Mouse (Mus musculus): ENCODE measurements around the gene Ttll10. TPM values are rescaled to one million over a fixed set of nuclear protein-coding genes. Genes with fewer than 3 reads are reported as not detected.

Ttll10 gene
- 0.38 and 0.78 TPM in 2 replicates for polyA plus RNA-seq (2014; fragmentation: Nextera tagmentation; extraction: Ambion mirVana)

DNA sequence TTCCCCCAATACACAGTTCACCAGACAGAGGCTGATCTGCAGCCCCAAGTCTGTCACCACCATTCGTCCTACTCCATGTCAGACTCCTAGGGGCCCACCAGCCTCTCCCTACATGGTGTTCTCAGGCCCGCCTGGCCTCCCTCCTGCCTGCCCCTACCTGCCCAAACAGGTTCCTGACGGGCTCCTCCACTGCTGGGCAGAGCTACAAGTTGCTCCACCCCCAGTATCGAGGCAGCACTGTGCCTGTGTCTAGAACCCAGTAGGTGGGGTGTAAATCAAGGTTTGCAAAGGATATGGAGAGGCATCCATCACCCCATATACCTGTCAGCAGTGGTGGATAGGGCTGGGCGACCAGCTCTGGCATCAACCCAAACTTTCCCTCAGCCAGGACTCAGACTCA is at the start of gene Ttll10:
Ttll10 (minus strand) TSS at position 154 of the 400 bp plus-strand sequence.
- Histone ChIP-seq H3K4me2 (ENCODE audit: low read depth, low read length) (peak within 1 kb of the TSS; percentile 24), H3K4me1 (ENCODE audit: control insufficient read depth, insufficient read depth, low read length) (no peaks in the 10 kb centered on the region), H3K27ac (replicated peaks; ENCODE audit: low read depth, low read length) (no peak within 1 kb of the TSS), H3K9me3 (replicated peaks; ENCODE audit: control insufficient read depth, low read length) (no peaks in the 10 kb centered on the region), H3K4me3 (ENCODE audit: low read depth, low read length) (peak within 1 kb of the TSS; percentile 21), H3K36me3 (replicated peaks; ENCODE audit: control insufficient read depth, insufficient read depth, low read depth, low read length) (no peaks in the 10 kb centered on the region), H3K27me3 (ENCODE audit: control insufficient read depth, insufficient read depth, low read length) (no peaks in the 10 kb centered on the region), H3K9ac (replicated peaks; ENCODE audit: low read length) (no peak within 1 kb of the TSS)
- DNase-seq (ENCODE audit: low spot score) = peak; percentile 19
- peak; percentile 51; the same call in 1 of the 2 replicates for ATAC-seq (replicated peaks; ENCODE audit: insufficient number of reproducible peaks, low FRiP score, low TSS enrichment, low read depth)
- WGBS = 50% methylated on average over 5 of the region's 5 CpGs

GRCm38 (mm10) chr4:156103342-156103741 is 44.1 kb upstream of the Ttll10 start:
- no peak for DNase-seq (ENCODE audit: low spot score)
- Histone ChIP-seq H3K27me3 (ENCODE audit: control insufficient read depth, insufficient read depth, low read length) (no peaks in the 10 kb centered on the region), H3K36me3 (replicated peaks; ENCODE audit: control insufficient read depth, insufficient read depth, low read depth, low read length) (no peaks in the 10 kb centered on the region), H3K27ac (replicated peaks; ENCODE audit: low read depth, low read length) (no peak overlapping the region), H3K4me3 (ENCODE audit: low read depth, low read length) (no peak overlapping the region), H3K9me3 (replicated peaks; ENCODE audit: control insufficient read depth, low read length) (no peaks in the 10 kb centered on the region), H3K4me2 (ENCODE audit: low read depth, low read length) (no peak overlapping the region), H3K9ac (replicated peaks; ENCODE audit: low read length) (no peak overlapping the region), H3K4me1 (ENCODE audit: control insufficient read depth, insufficient read depth, low read length) (no peaks in the 10 kb centered on the region)
- no peak for ATAC-seq (replicated peaks; ENCODE audit: insufficient number of reproducible peaks, low FRiP score, low TSS enrichment, low read depth)
- 81% methylated on average over 4 of the region's 4 CpGs for WGBS

DNA sequence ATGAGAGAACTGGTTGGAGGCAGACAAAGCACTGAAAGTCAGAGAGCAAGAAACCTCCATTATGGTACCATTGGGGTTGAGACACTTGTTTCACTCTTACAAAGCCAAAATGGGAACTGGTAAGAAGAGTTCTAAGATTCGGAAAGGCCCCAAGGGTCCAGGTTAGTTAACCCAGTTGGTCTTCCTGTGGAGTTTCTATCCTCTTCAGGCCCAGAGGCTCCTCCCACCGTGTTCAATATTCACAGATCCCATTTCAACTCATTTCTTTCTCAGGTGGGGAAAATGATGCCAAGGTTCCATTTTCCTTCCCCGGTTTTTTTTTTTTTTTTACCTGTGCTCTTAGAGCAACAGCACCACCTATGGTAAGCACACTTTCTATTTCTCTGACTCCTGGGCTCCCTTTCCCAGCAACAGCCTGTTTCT is 42.3 kb upstream of the Ttll10 start:
- no peaks in the 10 kb centered on the region for H3K27me3 ChIP-seq (ENCODE audit: control insufficient read depth, insufficient read depth, low read length)
- no peak overlapping the region for H3K4me3 ChIP-seq (ENCODE audit: low read depth, low read length)
- ATAC-seq (replicated peaks; ENCODE audit: insufficient number of reproducible peaks, low FRiP score, low TSS enrichment, low read depth) (no peak), DNase-seq (ENCODE audit: low spot score) (peak; percentile 2)
- no peak overlapping the region for H3K4me2 ChIP-seq (ENCODE audit: low read depth, low read length)
- H3K27ac ChIP-seq (replicated peaks; ENCODE audit: low read depth, low read length) = no peak overlapping the region
- H3K9ac ChIP-seq (replicated peaks; ENCODE audit: low read length) = no peak overlapping the region
- H3K4me1 ChIP-seq (ENCODE audit: control insufficient read depth, insufficient read depth, low read length) = no peaks in the 10 kb centered on the region
- H3K9me3 ChIP-seq (replicated peaks; ENCODE audit: control insufficient read depth, low read length) = no peaks in the 10 kb centered on the region
- 36% methylated on average over 3 of the region's 3 CpGs for WGBS
- no peaks in the 10 kb centered on the region for H3K36me3 ChIP-seq (replicated peaks; ENCODE audit: control insufficient read depth, insufficient read depth, low read depth, low read length)

DNA sequence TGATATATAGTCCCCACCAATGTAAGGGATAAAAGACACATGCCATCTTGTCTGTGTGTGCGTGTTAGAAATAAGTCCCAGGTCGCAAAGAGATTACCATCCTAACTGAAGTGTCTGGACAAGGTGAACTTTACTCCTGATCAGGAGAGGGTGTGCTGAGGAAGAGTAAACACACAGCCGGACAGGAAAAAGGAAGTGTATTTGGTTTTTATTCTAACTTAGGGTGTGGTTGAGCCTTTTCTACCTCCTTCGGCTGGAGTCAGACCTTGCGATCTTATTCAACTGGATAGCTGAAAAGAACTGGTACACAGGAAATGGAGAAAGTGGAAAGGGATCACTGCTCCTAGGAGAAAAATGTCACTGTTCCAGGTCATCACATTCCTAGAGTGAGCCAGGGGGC is 41.3 kb upstream of the Ttll10 start:
- H3K4me1 ChIP-seq (ENCODE audit: control insufficient read depth, insufficient read depth, low read length) = no peaks in the 10 kb centered on the region
- H3K27me3 ChIP-seq (ENCODE audit: control insufficient read depth, insufficient read depth, low read length) = no peaks in the 10 kb centered on the region
- H3K36me3 ChIP-seq (replicated peaks; ENCODE audit: control insufficient read depth, insufficient read depth, low read depth, low read length) = no peaks in the 10 kb centered on the region
- DNase-seq (ENCODE audit: low spot score) (no peak), ATAC-seq (replicated peaks; ENCODE audit: insufficient number of reproducible peaks, low FRiP score, low TSS enrichment, low read depth) (no peak)
- H3K9me3 ChIP-seq (replicated peaks; ENCODE audit: control insufficient read depth, low read length) = no peaks in the 10 kb centered on the region
- no peak overlapping the region for H3K27ac ChIP-seq (replicated peaks; ENCODE audit: low read depth, low read length)
- H3K9ac ChIP-seq (replicated peaks; ENCODE audit: low read length) = no peak overlapping the region
- H3K4me3 ChIP-seq (ENCODE audit: low read depth, low read length) = no peak overlapping the region
- WGBS = 87% methylated on average over 5 of the region's 5 CpGs
- H3K4me2 ChIP-seq (ENCODE audit: low read depth, low read length) = no peak overlapping the region

GRCm38 (mm10) chr4:156099427-156099826 is 40.2 kb upstream of the Ttll10 start:
- no peak overlapping the region for H3K27ac ChIP-seq (replicated peaks; ENCODE audit: low read depth, low read length)
- H3K4me2 ChIP-seq (ENCODE audit: low read depth, low read length) = no peak overlapping the region
- no peaks in the 10 kb centered on the region for H3K9me3 ChIP-seq (replicated peaks; ENCODE audit: control insufficient read depth, low read length)
- H3K27me3 ChIP-seq (ENCODE audit: control insufficient read depth, insufficient read depth, low read length) = no peaks in the 10 kb centered on the region
- no peak overlapping the region for H3K4me3 ChIP-seq (ENCODE audit: low read depth, low read length)
- DNase-seq (ENCODE audit: low spot score) (no peak), ATAC-seq (replicated peaks; ENCODE audit: insufficient number of reproducible peaks, low FRiP score, low TSS enrichment, low read depth) (no peak)
- H3K9ac ChIP-seq (replicated peaks; ENCODE audit: low read length) = no peak overlapping the region
- 74% methylated on average over 6 of the region's 6 CpGs for WGBS
- H3K36me3 ChIP-seq (replicated peaks; ENCODE audit: control insufficient read depth, insufficient read depth, low read depth, low read length) = no peaks in the 10 kb centered on the region
- no peaks in the 10 kb centered on the region for H3K4me1 ChIP-seq (ENCODE audit: control insufficient read depth, insufficient read depth, low read length)

GRCm38 (mm10) chr4:156097770-156098366 is 38.7 kb upstream of the Ttll10 start:
- no peaks in the 10 kb centered on the region for H3K4me1 ChIP-seq (ENCODE audit: control insufficient read depth, insufficient read depth, low read length)
- no peak overlapping the region for H3K9ac ChIP-seq (replicated peaks; ENCODE audit: low read length)
- no peaks in the 10 kb centered on the region for H3K27me3 ChIP-seq (ENCODE audit: control insufficient read depth, insufficient read depth, low read length)
- DNase-seq (ENCODE audit: low spot score) (peak; percentile 2), ATAC-seq (replicated peaks; ENCODE audit: insufficient number of reproducible peaks, low FRiP score, low TSS enrichment, low read depth) (peak; percentile 59)
- no peaks in the 10 kb centered on the region for H3K36me3 ChIP-seq (replicated peaks; ENCODE audit: control insufficient read depth, insufficient read depth, low read depth, low read length)
- H3K9me3 ChIP-seq (replicated peaks; ENCODE audit: control insufficient read depth, low read length) = no peaks in the 10 kb centered on the region
- H3K4me3 ChIP-seq (ENCODE audit: low read depth, low read length) = no peak overlapping the region
- WGBS = 51% methylated on average over 9 of the region's 9 CpGs
- no peak overlapping the region for H3K4me2 ChIP-seq (ENCODE audit: low read depth, low read length)
- H3K27ac ChIP-seq (replicated peaks; ENCODE audit: low read depth, low read length) = no peak overlapping the region

GRCm38 (mm10) chr4:156096191-156096590 is 37.0 kb upstream of the Ttll10 start:
- H3K4me2 ChIP-seq (ENCODE audit: low read depth, low read length) = no peak overlapping the region
- no peaks in the 10 kb centered on the region for H3K36me3 ChIP-seq (replicated peaks; ENCODE audit: control insufficient read depth, insufficient read depth, low read depth, low read length)
- H3K9ac ChIP-seq (replicated peaks; ENCODE audit: low read length) = no peak overlapping the region
- H3K4me1 ChIP-seq (ENCODE audit: control insufficient read depth, insufficient read depth, low read length) = no peaks in the 10 kb centered on the region
- H3K9me3 ChIP-seq (replicated peaks; ENCODE audit: control insufficient read depth, low read length) = no peaks in the 10 kb centered on the region
- H3K27ac ChIP-seq (replicated peaks; ENCODE audit: low read depth, low read length) = no peak overlapping the region
- no peaks in the 10 kb centered on the region for H3K27me3 ChIP-seq (ENCODE audit: control insufficient read depth, insufficient read depth, low read length)
- 98% methylated on average over 1 of the region's 1 CpGs for WGBS
- no peak overlapping the region for H3K4me3 ChIP-seq (ENCODE audit: low read depth, low read length)
- no peak for ATAC-seq (replicated peaks; ENCODE audit: insufficient number of reproducible peaks, low FRiP score, low TSS enrichment, low read depth)
- DNase-seq (ENCODE audit: low spot score) = no peak

DNA sequence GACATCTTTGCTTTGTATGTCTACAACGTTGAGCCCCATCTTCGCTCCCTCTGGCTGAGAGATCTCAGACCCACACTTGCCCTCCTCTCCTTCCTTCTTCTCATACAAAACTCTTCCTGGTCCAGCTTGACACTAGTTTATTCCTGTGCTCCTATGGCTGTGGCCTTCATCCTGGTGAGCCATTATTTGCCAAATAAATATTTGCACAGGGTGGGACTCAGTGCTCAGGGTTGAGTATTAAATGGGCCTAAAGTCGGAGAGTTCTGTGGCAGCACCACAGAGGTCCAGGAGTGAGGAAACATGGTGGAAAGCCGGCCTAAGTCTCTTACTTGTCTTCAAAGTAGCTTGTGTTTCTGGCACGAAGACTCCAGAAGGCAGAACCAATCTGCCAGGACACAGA is 34.5 kb upstream of the Ttll10 start:
- H3K9me3 ChIP-seq (replicated peaks; ENCODE audit: control insufficient read depth, low read length) = no peaks in the 10 kb centered on the region
- WGBS = 77% methylated on average over 5 of the region's 5 CpGs
- H3K4me1 ChIP-seq (ENCODE audit: control insufficient read depth, insufficient read depth, low read length) = no peaks in the 10 kb centered on the region
- no peaks in the 10 kb centered on the region for H3K36me3 ChIP-seq (replicated peaks; ENCODE audit: control insufficient read depth, insufficient read depth, low read depth, low read length)
- no peak overlapping the region for H3K27ac ChIP-seq (replicated peaks; ENCODE audit: low read depth, low read length)
- no peak for ATAC-seq (replicated peaks; ENCODE audit: insufficient number of reproducible peaks, low FRiP score, low TSS enrichment, low read depth)
- no peak overlapping the region for H3K4me2 ChIP-seq (ENCODE audit: low read depth, low read length)
- H3K27me3 ChIP-seq (ENCODE audit: control insufficient read depth, insufficient read depth, low read length) = no peaks in the 10 kb centered on the region
- no peak overlapping the region for H3K4me3 ChIP-seq (ENCODE audit: low read depth, low read length)
- DNase-seq (ENCODE audit: low spot score) = no peak
- H3K9ac ChIP-seq (replicated peaks; ENCODE audit: low read length) = no peak overlapping the region

All from embryonic facial prominence, embryonic 11.5 days (tissue).